Mouse (Mus musculus) megakaryocyte, embryonic 14.5 days (primary cell): ENCODE results near the gene Nfkbie.

ENCODE experiments used
- FLI1 ChIP-seq: IDR thresholded peaks from 2 replicates; pipeline ENCODE4 v1.6.1; 2012; ENCODE audit warnings: low read length, inconsistent platforms, mixed read lengths
- GATA1 ChIP-seq: IDR thresholded peaks from 3 replicates; pipeline ENCODE4 v1.6.1; 2012; ENCODE audit warnings: mixed read lengths, low read length, inconsistent platforms, borderline replicate concordance

GRCm38 (mm10) chr17:45556514-45557245 is 1.2 kb downstream of the Nfkbie start:
- TF ChIP-seq GATA1 (no peak), FLI1 (no peak)
